Mouse (Mus musculus): Measurements from ENCODE around the gene Mcm8. TPM values are rescaled to one million over a fixed set of nuclear protein-coding genes. Genes with fewer than 3 reads are reported as not detected.
A peak's percentile ranks its signal among the peaks of the same experiment; 100 is the strongest.

Gene Mcm8
- 1 to 10 TPM; 3.1 to 3.5 TPM for total RNA-seq (2021)
- long read RNA-seq, experiment 1, partial matches to known transcripts: 0 of 3 reads
- long read RNA-seq, experiment 1, other reads (novel, unspliced or antisense): 2 of 3 reads
- long read RNA-seq, experiment 2, partial matches to known transcripts: 0 of 2 reads
- long read RNA-seq, experiment 2, other reads (novel, unspliced or antisense): 0 of 2 reads

GRCm38 (mm10) chr2:132815608-132816314 lies at the start of gene Mcm8, which contains the start of gene Trmt6:
Mcm8 (plus strand) TSS chr2:132816141.
Trmt6 (minus strand) TSS chr2:132816055.
- peak; percentile 91 to 95 for DNase-seq

- DNase-seq: no peak
These were observed 45.1 kb upstream of the Mcm8 start for GRCm38 (mm10) chr2:132770822-132771221.

GRCm38 (mm10) chr2:132780978-132781377 lies 35.0 kb upstream of the Mcm8 start, which contains the start of gene Chgb:
Chgb (plus strand) TSS chr2:132781278.
- DNase-seq: no peak

GRCm38 (mm10) chr2:132781439-132782068 lies 34.4 kb upstream of the Mcm8 start:
- peak; percentile 81 to 84 for DNase-seq

- DNase-seq: no peak
These were observed 31.9 kb upstream of the Mcm8 start for GRCm38 (mm10) chr2:132784039-132784438.

DNA sequence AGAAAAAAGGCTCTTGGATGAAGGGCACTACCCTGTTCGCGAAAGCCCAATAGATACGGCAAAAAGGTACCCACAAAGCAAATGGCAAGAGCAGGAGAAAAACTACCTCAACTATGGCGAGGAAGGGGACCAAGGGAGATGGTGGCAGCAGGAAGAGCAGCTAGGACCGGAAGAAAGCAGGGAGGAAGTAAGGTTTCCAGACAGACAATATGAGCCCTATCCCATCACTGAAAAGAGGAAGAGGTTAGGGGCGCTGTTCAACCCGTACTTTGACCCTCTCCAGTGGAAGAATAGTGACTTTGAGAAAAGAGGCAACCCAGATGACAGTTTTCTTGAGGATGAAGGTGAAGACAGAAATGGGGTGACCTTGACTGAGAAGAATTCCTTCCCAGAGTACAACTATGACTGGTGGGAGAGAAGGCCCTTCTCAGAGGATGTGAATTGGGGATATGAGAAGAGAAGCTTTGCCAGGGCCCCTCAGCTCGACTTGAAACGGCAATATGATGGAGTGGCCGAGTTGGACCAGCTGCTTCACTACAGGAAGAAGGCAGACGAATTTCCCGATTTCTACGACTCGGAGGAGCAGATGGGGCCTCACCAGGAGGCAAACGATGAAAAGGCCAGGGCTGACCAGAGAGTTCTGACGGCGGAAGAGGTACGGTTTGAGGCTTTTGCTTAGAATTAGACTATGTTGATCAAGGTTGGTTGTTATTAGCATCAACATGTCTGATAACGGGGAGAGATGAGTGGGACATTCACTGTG lies 22.3 kb upstream of the Mcm8 start:
- no peak for DNase-seq

DNA sequence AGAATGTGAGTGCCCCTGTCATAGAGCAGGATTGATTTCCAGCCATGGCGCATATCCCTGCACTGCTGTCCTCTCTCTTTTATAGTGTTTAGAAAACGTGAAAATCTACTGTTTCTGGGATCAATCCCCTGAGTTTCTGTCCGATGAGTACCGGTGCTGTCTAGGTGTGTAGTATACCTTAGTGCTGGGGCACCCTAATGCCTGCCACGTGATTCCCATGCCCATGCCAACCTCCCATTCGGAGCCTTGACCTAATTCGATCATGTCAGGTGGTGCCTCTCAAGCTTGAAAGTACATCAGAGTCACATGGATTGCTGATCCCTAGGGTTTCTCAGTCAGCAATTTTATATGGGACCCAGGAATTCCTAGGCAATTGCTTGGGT lies 21.7 kb upstream of the Mcm8 start:
- DNase-seq: no peak

- DNase-seq: no peak
These were observed 13.0 kb upstream of the Mcm8 start for GRCm38 (mm10) chr2:132802976-132803375.

DNA sequence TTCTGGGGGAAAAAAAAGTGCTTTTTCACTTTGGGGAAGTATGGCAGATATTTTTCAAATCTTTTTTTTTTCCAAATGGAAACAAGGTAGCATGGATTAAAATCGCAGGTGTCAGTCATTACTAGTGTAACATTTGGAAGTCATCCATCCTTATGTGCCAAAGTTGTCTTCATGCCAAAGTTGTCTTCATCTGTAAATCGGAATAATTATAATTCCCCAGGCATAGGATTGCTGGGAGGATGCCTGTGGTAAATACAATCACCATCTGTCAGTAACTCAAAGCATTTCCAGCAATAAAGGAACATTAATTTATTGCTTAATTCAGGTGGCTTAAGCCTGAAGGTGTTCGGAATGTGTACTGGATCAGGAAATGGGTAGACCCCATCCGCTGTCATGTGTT lies 25.1 kb downstream of the Mcm8 start:
- no peak for DNase-seq

- DNase-seq: peak; percentile 95 to 99
These were observed 30.7 kb downstream of the Mcm8 start, which contains the start of gene Crls1 for GRCm38 (mm10) chr2:132846407-132847358. Crls1 (plus strand) TSS chr2:132846666.

DNA sequence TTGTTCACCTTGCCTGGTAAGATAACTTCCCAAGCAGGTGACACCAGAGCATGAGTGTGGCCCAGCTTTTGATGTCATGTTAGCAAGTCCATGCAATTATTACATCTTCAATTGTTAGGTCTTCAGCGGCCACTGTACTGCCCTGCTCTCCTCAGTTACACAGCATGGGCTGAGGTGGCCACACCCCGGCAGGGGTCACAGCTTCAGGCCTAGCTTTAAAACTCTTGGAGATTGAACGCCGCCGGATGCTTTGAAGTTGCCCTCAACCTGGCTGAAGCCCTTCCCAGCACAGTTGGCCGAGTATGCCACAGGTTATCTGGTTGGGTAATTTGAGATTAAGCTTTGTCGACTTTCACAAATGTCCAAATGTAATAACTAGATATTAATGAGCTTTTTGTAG lies 31.6 kb downstream of the Mcm8 start:
- DNase-seq: no peak

DNA sequence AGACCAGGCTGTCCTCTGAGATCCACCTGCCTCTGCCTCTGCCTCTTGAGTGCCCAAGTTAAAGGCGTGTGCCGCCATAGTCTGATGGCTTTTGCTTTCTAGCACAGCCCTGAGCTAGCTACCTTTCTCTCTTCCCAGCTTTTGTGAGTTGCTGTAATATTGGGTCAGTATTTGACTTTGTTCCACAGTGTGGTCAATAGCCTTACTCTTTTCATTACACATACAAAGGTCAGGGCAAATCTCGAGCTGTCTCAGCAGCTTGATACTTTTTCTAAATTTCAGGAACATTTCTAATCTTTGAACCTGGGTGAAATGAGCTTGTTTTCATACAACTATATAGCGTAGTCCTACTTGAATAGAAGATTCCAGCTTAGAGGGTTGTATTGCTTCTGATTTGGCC lies 32.4 kb downstream of the Mcm8 start:
- no peak for DNase-seq

GRCm38 (mm10) chr2:132849141-132849540 lies 33.2 kb downstream of the Mcm8 start:
- no peak for DNase-seq

DNA sequence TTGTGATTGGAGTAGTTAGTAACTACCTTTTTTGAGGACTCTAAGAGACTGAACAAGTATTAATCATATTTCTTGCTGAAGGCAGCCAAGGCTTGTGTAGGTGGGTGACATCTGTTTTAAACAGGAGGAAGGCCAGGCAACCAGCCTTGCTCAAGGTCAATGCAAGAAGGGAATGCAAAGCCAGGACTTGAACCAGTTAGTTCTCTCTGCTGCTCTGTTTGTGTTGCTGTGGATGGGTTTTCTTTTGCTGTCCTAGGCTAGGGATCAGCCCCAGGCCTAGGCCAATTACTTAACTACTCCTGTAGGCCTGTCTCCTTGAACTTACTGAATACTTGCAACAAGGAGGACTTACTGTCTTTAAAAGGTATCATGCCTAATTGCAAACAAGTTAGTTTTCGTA lies 37.1 kb downstream of the Mcm8 start:
- DNase-seq: no peak

DNA sequence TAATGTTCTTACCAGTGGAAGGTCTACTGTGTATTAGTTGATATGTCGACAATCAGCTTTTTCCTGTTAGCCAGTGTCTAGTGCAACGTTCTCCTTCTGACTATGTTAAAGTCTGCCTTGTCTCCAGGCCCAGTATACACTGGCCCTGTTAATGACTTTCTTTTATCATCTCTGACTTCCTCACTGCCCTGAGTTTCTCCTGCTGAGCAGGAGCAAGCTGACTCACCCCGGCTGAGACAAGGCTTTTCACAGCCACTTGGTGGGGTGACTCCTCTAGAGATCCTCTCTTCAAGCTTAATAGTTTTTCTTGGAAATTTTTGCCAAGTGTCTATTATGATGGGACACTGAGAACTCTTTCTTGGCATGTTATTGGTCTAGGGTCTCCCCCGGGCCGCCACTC lies 40.4 kb downstream of the Mcm8 start:
- DNase-seq: no peak

DNA sequence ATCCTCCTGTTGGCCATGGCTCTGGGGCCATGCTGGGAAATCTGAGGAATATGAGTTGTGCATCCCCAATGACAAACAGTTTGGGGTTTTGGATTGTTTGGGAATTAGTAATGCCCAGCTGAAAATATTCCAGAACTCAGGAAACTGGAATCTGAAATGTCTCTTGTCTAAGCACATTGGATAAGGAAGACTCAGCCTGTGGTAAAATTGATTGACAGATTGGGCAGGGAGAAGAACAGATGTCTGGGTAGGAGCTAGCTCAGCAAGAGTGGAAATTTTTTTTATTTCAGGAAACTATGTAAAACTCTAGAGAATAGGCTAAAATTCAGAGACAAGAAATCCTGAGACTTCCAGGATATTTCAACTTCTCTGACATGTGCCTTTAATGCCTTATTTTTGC lies 44.5 kb downstream of the Mcm8 start:
- DNase-seq: no peak

DNA sequence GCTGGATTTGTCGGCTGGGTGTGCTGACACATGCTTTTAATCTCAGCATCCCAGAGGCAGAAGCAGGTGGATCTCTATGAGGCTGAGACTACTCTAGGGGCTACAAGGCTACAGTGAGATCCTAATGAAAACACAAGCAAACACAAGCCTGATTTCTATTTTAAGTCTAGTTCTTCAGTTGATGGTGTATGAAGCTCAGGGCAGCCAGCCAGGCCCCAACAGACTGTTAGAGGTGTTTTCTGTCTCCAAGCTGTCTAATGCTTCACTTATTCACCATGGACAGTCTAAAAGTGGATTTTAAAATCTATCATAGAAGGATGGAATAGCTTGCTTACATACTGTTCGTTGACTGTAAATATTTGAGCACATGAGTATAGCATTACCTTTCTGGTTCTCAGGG lies 45.5 kb downstream of the Mcm8 start:
- DNase-seq: no peak

DNA sequence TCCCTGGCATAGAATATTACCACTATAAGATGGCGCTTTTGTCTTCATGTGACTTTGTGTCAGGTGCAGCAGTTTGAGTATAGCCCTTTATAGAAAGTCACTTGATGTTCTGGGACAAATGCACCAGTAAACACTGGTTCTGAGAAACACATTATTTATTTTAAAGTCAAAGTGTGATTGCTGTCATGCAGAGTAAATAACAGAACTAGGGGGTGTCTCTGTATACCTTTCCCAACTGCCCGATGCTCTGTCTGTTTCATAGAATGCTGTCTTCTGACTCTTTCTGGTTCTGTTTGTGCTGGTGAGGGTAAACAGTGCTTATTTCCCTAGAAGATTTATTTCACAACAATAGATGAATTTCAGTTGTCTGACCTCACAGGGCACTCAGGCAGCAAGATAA lies 47.4 kb downstream of the Mcm8 start:
- DNase-seq: no peak

- DNase-seq: no peak
These were observed 51.6 kb downstream of the Mcm8 start for GRCm38 (mm10) chr2:132867521-132867920.

- no peak for DNase-seq
These were observed 53.7 kb downstream of the Mcm8 start for GRCm38 (mm10) chr2:132869682-132870081.

DNA sequence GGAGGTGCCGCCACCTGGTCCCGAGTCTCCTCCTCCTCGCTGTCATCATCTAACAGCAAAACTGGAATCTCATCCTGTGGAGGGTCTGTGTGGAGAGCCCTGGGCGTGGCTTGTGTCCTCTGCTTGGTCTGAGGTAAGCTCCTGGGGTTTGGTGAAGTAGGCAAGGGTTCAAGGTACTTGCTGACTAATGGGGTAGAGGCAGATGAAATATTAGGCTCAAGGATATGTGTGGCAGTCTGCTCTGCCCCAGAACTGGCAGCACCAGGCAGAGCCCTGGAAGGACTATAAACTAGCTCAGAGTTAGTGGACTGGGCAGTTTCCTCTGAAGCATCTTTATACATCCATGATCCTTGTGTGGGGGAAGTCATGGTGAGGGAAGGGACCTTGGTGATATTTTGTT lies 54.3 kb downstream of the Mcm8 start:
- DNase-seq: no peak

DNA sequence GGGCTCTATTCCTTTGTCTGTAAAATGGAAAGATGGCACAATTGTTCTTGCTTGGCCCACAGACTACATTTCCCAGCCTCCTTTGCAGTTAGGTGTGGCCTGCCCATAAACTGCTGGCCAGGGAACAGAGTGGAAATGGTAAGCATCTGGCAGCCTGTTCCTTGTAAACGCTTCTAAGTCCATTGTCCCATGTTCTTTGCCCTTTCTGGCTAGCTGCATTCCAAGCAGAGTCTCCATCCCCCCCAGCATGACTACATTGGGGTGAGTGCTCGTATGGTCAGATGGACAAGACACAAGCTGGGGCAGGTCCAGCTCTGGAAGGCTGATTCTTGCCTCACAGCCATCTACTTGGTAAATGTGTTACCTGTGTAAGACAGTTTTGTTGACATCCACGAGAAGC lies 55.7 kb downstream of the Mcm8 start:
- DNase-seq: no peak
